Mouse (Mus musculus): ENCODE results near the gene Gm9745.
"Not testable (repeated sequence)": the region's sequence is repeated elsewhere in the genome, so short reads cannot be mapped to it uniquely, and the experiment has no call there.

Gene Gm9745

GRCm38 (mm10) chr13:8913890-8914289 is 34.1 kb downstream of the Gm9745 start:
- DNase-seq (ENCODE audit: low spot score in 2 of 2) = not testable (repeated sequence)

GRCm38 (mm10) chr13:8905986-8906385 is 42.0 kb downstream of the Gm9745 start:
- DNase-seq (ENCODE audit: low spot score in 2 of 2) = not testable (repeated sequence)

All from urinary bladder, adult 18-20 months (tissue).